Mouse (Mus musculus) adrenal gland, postnatal 25 days (tissue): ENCODE measurements around the gene Gadd45gip1. TPM values are rescaled to one million over a fixed set of nuclear protein-coding genes. Genes with fewer than 3 reads are reported as not detected.
A peak's percentile ranks its signal among the peaks of the same experiment; 100 is the strongest.

ENCODE experiments used
- DNase-seq: peaks from one replicate; pipeline ENCODE4 v3.0.0; 2021; ENCODE audit warnings: mixed read lengths
- long read RNA-seq: library from polyadenylated mRNA; stranded (forward); transcript quantifications from one replicate; pipeline ENCODE4 v2.0.0, GENCODE M21; 2021
- total RNA-seq: library from RNA; stranded (reverse); gene quantifications from 2 replicates; pipeline ENCODE4 v1.2.3, GENCODE M21; 2021

Gadd45gip1 gene
- 55.1 and 59.9 TPM in 2 replicates for total RNA-seq
- long read RNA-seq, transcript Gadd45gip1-201 (2 exons, 2,494 nt): major isoform, 62 of 142 reads
- long read RNA-seq, partial matches to known transcripts: 0 of 142 reads
- long read RNA-seq, other reads (novel, unspliced or antisense): 80 of 142 reads

DNA sequence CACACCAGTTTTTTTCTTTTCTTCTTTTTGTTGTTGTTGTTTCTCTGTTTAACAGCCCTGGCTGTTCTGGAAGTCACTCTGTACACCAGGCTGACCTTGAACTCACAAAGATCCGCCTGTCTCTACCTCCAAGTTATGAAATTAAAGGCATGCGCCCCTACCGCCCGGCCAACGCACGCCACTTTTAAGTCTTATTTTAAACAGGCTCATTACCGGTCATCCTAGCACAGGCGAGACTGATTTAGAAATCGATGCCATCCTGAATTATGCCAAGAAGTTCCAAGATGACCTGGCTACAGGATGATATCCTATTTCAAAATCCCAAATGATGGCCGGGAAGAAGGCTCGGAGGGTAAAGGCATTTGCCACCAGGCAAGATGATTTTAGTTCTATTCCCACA is at the start of gene Gadd45gip1:
Gadd45gip1 (plus strand) TSS at position 33 of the 400 bp plus-strand sequence.
- DNase-seq: peak; percentile 35

DNA sequence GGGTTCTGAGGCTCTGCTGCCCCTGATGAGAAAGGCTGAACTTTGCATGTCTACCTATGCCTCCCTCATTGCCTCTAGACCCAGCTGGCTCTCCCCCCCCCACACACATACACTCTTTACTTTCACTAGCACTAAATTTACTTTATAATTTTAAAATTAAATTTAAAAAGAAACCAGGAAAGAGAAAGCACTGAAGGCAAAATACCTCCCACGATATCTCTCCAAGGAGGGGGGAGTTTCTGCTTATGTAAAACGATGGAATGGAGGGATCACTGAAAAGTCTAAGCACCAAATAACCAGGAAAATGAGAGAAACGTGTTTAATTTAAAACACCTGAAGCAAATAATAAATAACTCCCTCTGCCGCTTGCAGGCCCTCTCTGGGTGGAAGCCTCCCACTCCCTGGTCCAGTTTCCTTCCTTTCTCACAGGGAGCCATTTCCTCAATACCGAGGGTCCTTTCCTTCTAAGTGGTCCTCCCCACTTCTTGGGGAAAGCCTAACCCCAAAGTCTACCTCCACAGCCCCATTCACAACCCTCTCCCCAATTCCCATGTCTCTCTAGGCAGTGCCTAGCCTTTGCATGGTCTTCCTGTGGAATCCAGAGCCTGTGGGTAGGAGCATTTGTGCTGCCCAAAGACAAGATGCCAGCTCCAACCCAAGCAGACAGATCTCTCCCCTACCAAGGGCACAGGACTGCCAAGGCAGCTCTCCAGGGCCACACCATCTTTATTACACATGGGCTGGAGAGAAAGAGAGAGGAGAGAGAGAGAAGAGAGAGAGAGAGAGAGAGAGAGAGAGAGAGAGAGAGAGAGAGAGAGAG is 49.4 kb upstream of the Gadd45gip1 start:
- DNase-seq: no peak

DNA sequence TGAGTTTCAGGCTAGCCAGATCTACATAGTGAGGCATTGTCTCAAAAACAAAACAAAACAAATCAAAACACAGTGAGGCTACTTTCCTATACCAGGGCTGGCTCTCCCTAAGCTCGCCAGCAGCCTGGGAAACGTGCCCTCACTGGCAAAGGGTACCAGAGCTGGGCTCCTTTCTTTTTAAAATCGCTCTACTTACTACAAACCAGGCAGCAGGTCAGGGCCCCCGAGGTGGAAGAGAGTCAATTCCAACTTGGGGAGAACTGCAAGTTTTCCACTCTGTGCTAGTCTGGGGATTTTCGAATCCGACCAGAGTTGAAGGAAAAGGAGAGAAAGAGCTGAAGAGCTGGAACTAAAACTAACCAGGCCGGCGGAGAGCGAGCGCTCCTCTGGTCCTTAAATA is 48.6 kb upstream of the Gadd45gip1 start:
- no peak for DNase-seq

DNA sequence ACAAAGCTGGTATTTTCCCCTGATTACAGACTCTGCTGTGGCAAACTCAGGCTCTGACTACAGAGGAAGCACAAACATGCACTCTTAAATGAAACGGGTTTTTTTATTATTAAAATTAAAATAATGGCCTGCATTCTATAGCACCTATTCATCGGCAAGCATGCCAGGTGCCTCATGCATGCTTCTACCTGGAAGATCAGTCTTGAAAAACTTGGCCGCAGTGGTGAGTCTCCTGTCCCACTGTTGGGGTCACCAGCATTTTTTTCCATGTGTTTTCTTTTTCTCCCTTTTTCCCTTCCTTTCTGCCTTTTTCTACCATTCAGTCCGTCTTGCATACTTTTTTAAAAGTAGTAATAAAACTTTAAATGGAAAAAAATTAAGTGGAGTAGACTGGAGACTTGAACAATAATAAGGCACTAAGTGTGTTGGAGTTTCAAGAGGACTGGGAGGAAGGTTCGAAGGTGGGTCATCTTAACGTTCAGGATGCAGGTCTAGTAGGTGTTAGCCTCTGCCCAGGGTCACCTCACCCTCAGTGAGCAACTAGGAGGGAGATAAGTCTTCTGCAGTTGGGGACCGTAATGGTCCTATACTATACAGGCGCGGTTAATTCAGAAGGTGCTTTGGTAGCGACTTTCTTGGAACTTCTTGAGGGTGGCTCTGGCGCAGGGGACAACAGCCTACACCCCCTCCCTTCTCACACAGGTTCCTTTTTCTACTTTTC is 48.0 kb upstream of the Gadd45gip1 start:
- no peak for DNase-seq

DNA sequence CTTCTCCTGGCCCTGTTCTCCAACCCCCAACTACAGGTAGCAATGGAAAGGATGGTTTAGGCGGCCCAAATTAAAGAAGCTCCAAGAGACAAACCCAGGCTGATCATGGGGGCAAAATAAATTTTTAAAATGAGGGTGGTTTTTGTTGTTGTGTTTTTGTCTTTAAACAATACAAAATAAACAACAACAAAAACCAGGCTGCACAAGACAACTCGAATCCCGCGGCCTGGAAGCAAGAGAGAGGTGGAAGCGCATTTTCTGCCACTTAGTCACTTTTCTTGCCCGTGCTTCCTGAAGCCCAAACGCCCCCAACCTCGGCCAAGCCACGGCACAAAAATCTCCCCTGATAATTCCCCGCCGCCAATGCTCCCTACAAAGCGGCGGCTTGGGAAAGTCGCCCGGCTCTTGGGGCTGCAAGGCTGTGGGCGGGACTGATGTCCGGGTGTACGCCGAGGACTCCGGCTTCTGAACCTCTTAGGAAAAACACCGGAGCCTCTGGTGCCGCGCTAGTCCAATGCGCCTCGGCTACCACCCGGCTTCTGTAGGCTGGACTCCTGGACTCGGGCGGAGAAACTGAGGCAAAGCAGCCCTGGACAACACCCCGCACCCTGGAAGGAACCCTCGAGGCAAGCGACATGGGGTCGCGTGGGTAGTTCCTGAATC is 47.3 kb upstream of the Gadd45gip1 start:
- peak; percentile 45 for DNase-seq

DNA sequence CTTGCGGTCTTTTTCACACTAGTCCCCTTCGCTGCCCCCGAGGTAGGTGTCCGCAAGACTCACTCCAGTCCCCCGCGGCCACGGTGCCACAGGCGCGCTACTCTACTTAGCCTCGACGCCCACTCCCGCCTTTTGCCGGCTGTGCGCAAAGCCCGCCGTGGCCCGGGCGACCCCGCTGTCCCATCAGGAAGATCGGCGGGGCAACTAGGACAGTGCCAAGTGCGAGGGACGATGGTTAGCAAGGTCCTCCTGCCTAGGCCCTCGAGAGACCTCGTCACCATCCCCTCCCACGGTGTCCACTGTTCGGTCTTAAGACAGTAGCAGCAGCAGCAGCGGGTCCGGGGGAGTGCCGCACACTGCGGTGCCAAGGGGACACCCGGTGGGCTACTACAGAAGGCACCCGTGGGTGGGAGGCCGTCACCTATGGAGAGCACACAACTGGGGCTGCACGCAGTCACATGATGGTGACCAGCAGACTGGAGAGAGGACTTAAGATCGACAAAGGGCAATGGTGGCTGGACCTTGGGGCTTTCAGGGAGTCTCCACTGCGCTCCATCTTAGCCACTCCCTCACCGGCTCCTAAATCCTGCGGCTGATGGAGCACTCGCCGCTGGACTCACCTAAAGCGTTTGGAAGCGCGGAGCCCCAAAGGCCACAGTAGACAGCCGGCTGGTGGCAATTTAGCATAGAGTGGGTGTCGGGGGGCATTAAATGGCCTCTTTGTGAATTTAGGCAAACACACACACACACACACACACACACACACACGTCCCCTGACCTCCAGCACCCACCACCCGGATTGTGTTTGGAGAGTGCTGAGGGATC is 46.4 kb upstream of the Gadd45gip1 start:
- no peak for DNase-seq

DNA sequence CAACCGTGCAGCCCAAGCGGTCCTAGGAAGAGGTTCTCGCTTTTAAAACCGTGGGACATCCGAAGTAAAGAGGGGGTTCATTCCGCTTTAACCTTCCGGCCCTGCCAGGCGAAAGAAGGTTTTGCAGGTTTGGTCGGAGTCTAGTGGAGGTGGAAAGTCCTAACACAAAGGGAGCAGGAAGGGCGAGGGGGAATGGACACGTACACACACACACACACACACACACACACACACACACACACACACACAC is 45.9 kb upstream of the Gadd45gip1 start:
- DNase-seq: no peak

DNA sequence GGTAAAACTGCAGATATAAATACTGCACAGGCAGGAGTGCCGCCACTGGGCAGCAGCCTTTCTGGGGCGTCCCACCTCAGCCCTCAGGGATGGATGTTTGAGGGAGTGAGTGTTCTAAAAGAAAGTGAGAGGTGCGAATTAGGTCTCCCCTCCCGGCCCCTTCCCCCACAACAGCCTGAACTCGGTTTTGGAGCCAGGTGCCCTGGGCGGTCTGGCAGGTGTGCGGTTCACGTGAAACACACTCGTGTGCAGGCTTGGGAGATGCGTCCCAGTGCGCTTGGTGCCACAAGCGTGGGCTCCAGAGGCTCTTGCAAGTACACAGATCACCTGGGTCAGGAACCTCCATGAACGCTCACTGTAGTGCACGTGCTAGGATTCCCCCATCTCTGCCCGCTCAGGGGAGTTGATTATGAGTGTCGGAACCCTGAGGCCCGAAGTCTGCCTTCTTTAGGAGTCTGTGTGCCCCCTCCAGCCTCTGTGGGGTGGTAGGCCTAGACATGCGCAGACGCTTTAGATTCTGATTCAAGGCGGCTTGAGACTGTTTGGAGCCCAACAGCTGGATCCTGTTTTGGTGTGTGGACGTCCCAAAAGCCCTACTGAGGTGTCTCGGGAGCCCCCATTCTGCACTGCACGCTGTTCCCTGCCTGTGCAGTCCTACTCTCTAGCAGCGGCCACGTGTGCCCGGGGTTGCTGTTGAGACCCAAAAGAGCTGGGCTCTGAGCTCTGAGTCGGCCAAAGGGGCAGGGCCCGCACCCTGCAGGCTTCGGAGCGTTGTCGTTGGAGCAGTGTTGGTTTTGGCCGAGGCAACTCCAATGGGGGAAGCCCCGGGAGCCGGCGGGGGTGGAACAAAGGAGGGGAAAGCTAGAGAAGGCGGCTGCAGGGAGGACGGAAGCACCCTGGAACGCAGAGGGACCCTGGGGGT is 45.3 kb upstream of the Gadd45gip1 start:
- peak; percentile 37 for DNase-seq

DNA sequence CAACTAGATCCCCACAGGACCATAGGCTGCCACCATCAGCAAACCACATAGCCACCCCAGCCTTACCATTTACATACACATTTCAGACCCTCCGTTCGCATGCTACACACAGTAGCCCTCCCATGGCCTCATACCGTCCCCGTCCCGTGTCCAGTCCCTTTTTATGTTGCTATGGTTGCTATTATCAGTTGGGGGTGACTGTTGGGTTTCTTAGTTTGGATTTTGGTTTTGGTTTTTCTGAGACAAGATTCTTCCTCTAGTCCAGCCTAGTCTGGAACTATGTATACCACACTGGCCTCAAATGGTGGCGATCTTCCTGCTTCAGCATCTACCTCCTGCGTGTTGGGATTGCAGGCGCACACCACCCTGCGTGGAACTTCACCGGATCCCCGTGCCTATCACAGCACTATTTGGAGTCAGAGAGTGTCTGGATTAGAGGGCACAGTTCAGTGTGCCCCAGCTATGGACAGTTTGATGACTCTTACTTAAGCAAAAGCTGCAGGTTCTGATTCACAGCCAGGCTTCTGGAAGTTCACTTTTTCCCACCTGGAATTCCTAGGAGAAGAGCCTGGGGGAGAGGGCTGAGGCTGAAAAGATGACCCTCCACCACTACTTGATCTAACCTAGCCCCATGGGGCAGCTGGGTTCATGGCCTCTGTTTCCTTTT is 44.4 kb upstream of the Gadd45gip1 start:
- DNase-seq: no peak

DNA sequence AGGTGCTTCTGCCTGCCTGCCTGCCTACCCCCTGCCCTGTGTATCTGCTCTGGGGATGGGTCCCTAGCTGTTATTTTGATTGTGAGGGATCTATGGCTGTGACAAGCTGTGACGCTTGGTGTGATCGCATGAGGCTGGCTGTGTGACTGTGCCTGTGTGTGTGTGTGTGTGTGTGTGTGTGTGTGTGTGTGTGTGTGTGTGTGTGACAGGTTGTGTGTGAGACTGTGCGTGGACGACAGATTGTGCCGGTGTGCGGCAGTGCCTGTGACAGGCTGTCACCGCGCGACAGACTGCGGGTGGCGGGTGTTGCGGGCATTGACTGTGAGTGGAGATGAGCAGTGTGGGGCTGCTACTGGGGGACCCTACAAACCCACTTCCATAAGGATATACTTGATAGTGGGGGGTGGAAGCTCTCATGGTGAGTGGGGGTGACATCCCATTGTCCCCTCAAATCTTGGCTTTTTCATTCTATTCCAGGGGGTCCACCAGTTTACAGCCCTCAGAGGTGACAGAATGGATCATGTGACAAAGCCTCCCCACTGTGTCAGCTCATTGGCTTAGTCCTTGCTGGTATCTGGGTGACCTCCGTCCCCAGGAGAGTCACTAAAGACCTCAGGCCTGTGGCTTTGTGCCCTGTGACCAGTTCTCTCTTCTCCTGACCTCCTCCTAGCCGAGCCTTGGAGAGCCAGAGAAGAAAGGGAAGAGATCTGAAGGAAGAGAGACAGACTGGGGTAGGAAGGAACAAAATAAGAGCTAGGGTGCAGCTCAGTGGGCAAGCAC is 43.6 kb upstream of the Gadd45gip1 start:
- no peak for DNase-seq

DNA sequence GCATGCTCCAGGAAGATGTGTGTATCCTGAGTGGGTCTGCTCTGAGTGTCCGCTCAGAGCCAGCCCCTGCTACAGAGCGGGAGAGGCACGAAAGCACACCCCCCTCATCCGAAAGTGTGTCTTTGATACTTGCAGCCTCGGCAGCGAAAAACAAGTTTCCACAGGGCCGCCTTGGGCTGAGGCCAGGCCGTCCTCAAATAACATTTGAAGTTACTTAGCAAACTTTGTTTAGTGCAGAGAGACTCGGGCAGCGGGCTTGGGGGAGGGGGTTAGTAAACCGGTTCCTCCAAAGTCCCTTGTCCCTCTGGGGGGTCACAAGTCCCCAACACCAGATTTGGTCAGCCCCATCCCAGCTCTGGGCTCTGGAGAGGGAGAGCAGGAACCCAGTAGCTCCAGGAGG is 42.4 kb upstream of the Gadd45gip1 start:
- peak; percentile 56 for DNase-seq

DNA sequence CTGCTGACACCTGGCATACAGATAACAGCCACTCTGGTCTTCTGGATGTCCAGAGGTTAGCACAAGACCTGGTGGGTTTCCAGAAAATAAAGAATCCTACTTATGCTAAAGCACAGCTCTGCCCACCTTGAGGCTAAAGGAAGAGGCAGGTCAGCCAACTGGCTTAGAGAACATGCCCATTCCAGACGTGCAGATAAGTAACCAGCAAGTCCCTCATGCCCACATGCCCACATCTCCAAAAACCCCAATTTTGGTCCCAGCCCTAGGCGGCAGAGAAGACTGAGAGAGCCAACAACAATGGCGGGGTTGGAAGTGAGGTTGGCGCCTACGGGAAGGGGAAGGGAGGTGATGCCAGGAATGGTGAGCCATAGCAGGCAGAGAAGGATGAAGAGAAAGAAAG is 42.0 kb upstream of the Gadd45gip1 start:
- no peak for DNase-seq

DNA sequence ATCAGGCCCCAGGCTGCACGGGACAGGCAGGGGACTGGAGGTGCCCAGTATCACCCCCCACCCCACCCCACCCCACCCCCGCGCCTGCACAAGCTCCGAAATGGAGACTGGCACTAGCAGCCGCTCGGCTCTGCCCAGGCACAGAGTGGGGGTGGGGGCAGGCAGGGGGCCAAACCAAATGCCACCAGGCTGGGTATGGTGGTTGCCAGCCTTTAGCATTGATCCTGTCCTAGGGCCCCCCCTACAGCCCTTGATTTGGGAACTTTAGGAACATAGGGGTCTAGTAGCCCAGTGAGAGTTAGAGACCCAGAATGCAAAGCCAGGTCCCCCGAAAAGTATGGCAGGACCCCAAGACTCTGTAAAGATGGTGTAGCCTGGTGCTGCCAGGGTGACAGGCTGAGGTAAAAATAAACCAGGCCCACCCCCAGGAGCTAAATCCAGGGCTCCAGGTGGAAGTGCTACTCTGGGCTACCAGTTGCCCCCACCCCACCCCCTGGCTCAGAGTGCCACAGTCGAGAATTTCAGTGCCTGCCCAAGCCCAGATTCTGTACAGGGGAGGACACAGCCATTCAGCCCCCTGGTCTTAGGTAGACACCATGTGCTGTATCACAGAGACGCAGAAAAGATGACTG is 41.4 kb upstream of the Gadd45gip1 start:
- DNase-seq: peak; percentile 53

DNA sequence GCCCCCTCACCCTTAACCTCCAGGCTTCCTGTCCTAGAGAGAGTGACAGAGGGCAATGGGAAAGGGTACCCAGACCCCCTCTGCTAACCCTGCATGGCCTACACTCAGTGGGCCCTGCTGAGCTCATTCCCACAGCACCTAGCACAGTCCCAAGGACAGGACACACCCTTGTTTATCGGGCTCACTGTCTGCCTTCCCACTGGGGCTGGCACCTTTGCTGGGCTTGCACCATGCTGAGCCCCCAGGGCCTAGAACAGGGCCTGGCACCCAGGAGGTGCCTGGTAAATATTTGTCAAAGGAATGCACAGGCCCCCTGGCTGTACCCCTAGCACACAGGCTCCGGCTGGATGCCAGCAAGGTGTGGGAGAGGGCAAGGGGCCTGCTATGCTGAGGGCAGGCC is 40.8 kb upstream of the Gadd45gip1 start:
- no peak for DNase-seq

DNA sequence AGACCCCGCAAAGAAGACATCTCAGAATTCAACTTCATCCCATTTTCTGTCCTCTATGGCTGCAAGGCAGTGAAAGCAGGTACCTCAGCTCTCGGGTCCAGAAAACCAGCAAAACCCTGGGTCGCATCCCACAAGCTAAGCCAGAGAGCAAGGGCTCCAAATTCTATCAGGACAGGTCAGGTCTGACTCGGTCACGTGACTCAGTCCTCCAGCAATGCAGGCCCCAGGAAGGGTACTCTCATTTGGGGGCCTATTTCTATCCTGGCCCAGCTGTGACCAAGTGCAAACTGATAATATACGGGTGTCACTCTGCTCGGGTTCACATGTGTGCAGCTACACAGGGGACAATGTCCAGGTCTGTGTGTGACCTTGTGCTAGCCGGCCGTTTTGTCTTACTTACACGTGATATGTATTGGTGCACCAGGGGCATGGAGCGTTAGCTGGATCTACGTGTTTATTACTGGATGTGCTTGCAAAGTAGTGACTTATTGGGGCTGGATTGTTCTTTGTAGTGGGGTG is 38.8 kb upstream of the Gadd45gip1 start:
- DNase-seq: no peak

DNA sequence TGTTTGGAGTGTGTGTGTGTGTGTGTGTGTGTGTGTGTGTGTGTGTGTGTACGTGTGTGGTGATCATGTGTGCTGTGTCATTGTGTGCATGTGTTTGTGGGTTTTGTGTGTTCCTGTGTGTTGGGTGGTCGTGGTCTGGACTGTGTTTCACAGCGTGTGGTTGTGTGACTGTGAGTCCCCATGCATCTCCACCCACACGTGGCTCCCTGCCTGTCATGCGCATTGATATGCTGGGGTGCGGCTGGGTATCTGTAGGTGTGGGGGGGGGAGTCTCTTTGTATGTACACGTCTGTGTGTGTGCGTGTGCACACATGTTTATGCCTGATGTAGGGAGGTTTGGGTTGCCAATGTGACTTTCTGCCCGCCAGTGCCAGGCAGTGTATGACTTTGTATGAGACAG is 38.2 kb upstream of the Gadd45gip1 start:
- DNase-seq: no peak

DNA sequence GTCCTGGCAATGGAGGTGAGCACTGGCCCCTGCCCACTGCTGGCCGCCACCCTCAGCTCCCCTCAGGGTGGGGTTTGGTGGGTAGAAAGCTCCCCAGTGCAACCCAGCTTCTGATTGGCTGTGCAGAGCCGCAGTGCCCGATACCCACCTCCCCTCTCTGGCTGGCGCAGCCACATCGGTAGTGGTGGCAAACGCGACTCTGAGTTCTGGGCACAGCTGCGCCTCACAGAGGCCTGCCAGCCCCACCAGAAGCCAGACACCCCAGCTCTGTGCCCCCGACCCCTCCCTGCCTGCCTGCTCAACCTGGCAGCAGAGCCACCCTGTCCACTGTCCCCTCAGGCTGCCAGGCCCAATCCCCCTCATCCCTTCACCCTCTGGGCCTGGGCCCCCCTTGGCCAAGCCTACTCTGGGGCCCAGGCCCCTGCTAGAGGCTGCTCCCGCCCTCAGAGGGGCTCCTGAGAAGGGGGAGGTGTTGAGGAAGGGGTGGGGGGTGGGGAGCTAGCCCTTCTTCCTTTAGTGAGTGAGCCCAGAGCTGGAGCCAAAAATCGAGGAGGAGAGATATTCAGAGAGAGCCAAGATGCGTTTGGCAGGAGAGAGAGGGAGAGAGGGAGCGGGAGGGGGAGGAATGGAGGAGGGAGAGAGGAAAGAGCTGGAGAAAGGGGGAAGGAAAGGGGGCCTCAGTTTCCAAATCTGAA is 37.4 kb upstream of the Gadd45gip1 start:
- DNase-seq: no peak

DNA sequence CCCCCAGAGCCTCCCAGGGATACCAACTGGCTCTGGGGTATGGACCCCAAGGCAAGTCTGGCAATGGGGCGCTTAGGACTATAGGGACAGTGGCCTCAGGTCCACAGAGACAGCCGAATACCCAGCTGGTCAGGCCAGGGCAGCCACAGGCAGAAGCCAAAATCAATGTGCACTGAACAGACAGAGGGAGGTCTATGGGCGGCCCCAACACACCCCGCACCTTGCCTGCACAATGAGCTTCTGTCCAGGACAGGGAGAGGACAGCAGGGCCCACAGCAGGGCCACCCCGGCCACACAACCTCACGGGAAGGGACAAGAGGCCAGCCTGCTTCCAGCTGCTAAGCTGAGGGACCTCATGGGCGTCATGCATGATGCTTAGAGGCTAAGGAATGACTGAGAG is 36.8 kb upstream of the Gadd45gip1 start:
- no peak for DNase-seq
